Mouse (Mus musculus): ENCODE data around the gene Gm43064. TPM values are rescaled to one million over a fixed set of nuclear protein-coding genes. Genes with fewer than 3 reads are reported as not detected.

Gene Gm43064
- total RNA-seq (2023; ENCODE audit: inconsistent age) = 0.54 to 2.0 TPM (median 0.58 TPM) in 3 of 4 replicates, not detected in the other

DNA sequence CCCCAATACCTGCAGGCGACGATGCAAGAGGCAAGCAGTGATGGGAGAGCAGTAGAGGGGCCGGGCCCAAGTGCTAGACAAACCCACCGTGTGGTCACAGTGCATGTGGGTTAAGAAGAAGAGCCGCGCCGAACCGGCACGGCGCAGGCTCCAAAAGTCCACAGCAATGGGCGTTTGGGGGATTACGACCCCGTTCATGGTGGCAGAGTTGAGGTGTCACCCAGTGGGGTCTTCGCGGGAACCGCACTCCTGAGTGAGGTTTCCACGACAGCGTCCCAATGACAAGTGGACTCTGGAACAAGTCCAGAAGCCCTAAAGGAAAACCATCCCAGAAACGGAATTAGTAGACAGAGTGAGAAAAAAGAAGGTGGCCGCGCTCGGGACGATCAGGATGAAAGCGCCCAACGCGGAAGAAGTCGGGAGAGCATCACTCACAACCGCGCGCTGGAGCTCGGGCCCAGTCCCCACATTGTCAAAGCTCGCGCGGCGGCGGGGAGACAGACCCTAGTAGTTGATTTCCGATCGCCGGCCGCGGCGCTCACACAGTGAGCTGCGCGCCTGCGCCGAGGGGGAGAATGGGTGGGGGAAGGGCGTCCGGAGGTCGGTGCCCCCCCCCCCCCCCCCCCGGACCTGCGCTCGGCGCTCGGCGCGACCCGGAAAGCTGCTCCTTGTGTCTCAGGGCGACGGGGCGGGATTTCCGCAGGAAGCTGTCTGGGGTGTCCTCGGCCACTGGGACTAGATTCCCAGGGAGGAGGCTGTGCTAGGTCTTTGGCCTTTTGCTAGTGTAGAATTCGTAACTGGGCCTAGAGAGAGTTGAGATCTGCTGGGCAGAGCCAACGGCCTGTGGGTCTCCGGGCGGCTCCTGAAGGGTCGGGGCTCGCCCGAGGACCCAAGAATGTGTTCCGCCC lies at the start of gene Gm43064, which contains the start of the genes Dclre1b and Ap4b1:
Gene Gm43064 (plus strand): TSS at position 683 of the 908 bp plus-strand sequence.
Gene Dclre1b (minus strand): TSS at position 554 of the 908 bp plus-strand sequence.
Gene Ap4b1 (plus strand): TSS at position 630 of the 908 bp plus-strand sequence.

DNA sequence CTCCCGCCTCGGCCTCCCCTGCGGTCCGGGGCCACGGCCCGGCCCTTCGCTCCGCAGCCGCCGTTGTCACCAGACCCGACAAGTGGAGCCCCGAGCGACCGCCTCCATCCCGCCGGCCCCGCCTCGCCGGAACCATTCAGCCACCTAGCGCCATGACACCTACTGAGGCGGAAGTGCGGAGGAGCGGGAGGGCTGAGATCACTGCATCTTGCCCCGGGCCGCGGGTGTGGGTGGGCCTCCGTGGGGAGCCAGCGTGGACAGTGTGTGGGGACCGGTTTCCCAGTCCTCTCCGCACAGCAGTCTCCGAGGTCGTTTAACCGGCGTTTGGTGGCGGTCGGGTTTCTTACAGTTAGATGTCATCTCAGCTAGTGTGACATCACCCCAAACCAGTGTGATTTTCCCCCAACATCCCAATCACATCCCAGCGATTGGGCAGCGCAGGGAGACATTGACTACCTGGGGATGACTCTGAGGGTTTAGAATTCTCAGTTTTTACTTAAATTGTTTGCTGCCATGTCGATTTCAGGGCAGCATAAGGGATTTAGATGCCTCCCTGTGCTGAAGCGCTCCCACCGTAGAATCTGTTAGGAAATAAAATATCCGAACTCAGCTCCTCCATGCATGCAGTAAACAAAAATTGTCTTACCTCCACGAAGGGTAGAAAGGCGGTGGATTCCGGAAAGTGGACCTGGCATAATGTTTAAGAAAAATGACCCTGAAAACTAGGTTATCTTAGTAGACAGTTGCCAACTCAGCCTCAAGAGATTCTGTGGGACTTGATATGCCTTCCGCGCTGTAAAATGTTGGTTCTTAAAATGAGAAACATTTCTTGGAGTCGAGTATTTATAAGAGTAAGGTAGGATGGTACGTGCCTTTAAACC lies 17.9 kb upstream of the Gm43064 start, which contains the start of gene Hipk1:
Gene Hipk1 (minus strand): TSS at position 334 of the 881 bp plus-strand sequence.

DNA sequence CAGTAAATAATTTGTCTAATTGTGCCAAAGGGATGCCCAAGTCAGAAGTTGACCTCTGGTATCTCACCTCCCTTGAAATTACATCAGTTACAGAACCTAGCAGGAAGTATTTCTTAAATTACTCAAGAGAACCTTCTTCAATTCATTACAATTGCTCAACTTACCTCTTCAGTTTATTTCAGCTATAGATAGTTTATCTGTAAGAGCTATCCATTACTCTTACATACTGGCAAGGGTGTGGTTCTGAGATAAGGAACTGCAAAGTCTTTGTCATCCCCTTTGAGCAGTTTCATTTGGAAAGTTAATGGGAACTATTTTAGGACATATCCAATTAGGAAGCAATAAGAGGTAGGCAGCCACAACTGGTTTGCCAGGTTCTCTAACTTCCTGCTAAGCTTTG lies 23.1 kb downstream of the Gm43064 start, which contains the start of gene Bcl2l15:
Gene Bcl2l15 (plus strand): TSS at position 176 of the 400 bp plus-strand sequence.

DNA sequence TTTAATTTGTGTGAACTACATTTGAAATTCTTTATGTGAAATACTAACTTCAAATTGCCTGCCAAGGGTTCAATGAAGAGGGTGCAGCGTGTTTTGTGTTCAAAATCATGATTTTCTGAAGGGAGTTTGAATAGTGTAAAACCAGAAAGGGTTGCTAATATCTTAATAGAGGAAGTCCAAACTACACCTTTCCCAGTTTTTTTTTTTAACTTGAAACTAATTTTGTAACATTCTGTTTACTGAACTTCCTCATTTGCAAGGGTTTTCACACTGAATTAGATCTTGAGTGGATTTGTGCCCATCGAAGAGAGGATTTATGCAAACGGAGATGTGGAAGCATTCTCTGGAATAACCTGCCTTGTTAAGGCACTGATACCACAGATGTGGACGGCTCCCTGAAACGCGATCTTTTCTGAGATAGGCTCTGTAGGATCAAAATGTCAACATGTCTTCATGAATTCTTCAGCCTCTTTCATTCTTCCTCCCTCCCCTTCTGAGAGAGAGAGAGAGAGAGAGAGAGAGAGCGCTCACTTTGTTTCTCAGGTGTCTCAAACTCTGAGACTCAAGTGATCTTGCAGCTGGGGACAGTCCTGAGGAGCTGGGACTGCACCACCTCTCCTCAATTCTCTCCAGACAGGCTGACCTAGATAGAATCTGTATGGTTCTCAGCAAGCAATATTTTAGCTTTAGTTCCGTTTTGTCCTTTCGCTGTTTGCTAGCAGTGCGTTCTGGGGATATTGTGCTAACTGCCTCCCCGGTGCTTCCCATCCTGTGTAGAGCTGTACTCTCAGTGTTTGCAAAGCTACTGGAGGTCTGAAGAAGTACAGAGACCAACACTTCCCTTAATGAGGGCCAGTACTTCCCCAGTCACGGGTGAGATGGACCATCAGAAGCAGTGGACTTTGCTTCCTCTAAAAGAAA lies 49.8 kb downstream of the Gm43064 start, which contains the start of gene Ptpn22:
Gene Ptpn22 (plus strand): TSS at position 915 of the 921 bp plus-strand sequence.

Other genes with a start within 250 kb of the Gm43064 start
- gene Syt6, start 234.3 kb upstream of the Gm43064 start, total RNA-seq (2023; ENCODE audit: inconsistent age) = not detected in 4 replicates
- 1.7 to 2.8 TPM (median 2.0 TPM) in 4 replicates for gene Atg4a-ps, start 163.5 kb upstream of the Gm43064 start, total RNA-seq (2023; ENCODE audit: inconsistent age)
- gene Olfml3, start 71.6 kb upstream of the Gm43064 start, total RNA-seq (2023; ENCODE audit: inconsistent age) = 1.2 to 2.2 TPM (median 1.5 TPM) in 4 replicates
- not detected in 4 replicates for gene Gm10964, start 70.2 kb upstream of the Gm43064 start, total RNA-seq (2023; ENCODE audit: inconsistent age)
- 194 to 217 TPM (median 210 TPM) in 4 replicates for gene Hipk1, start 18.0 kb upstream of the Gm43064 start, total RNA-seq (2023; ENCODE audit: inconsistent age)
- 19.0 to 27.0 TPM (median 24.3 TPM) in 4 replicates for gene Dclre1b, start 129 bp upstream of the Gm43064 start, total RNA-seq (2023; ENCODE audit: inconsistent age)
- gene Ap4b1, start 53 bp upstream of the Gm43064 start, total RNA-seq (2023; ENCODE audit: inconsistent age) = 24.1 to 27.3 TPM (median 26.1 TPM) in 4 replicates
- gene Bcl2l15, start 23.0 kb downstream of the Gm43064 start, total RNA-seq (2023; ENCODE audit: inconsistent age) = 0.48 to 2.0 TPM (median 1.2 TPM) in 3 of 4 replicates, not detected in the other
- 121 to 169 TPM (median 142 TPM) in 4 replicates for gene Ptpn22, start 50.2 kb downstream of the Gm43064 start, total RNA-seq (2023; ENCODE audit: inconsistent age)
- 44.0 to 51.5 TPM (median 49.9 TPM) in 4 replicates for gene Rsbn1, start 104.5 kb downstream of the Gm43064 start, total RNA-seq (2023; ENCODE audit: inconsistent age)
- 22.0 to 28.4 TPM (median 23.6 TPM) in 4 replicates for gene Phtf1, start 158.5 kb downstream of the Gm43064 start, total RNA-seq (2023; ENCODE audit: inconsistent age)

Data from B cell, adult (primary cell).